Mouse (Mus musculus) hindlimb bud, embryonic 11.5 days (tissue): Measurements from ENCODE around the gene Slc39a2.
A peak's percentile ranks its signal among the peaks of the same experiment; 100 is the strongest.
"Not testable (repeated sequence)": the region's sequence is repeated elsewhere in the genome, so short reads cannot be mapped to it uniquely, and the experiment has no call there.

ENCODE experiments used
- DNase-seq: peaks from one replicate; pipeline ENCODE4 v3.0.0-alpha.2; 2012; ENCODE audit warnings: low read depth, low spot score; ENCODE audit errors: extremely low spot score

Slc39a2 gene

GRCm38 (mm10) chr14:51892191-51892939, at the start of gene Slc39a2:
Slc39a2 (plus strand) TSS chr14:51892889.
- DNase-seq = no peak

DNA sequence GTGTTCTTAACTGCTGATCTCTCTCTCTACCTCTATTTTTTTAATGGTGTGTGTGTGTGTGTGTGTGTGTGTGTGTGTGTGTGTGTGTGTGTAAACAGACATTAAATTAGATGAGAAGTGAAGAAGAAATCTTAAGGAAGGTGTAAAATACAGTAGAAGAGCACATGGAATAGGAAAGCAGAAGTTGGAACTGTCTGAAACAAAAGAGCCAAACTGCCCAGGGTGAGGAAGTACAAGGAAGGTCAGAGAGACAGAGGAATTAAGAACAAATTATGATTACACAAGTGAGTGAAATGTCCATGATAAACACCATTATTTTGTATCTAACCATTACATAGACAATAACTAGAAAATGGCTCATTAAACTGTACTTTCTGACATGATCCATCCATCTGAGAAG, 48.8 kb upstream of the Slc39a2 start:
- no peak for DNase-seq

DNA sequence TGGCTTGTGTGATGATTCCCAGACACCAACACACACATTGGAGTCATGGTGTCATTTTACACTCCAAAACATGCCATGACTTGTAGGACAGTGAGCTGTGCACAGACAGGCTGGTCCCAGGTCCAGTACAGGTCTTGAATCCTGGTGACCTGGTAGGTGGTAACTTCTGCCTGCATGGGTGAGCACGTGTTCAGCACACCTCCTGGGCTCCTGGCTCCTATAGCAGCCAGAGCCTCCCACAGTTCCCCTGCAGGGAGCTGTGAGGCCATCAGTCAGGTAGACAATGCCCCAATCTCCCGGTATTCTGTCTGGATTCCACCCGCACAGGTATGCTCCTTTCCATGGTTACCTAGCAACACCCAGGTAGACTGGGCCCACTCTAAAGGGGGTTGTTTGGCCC, 46.1 kb upstream of the Slc39a2 start:
- DNase-seq = no peak

DNA sequence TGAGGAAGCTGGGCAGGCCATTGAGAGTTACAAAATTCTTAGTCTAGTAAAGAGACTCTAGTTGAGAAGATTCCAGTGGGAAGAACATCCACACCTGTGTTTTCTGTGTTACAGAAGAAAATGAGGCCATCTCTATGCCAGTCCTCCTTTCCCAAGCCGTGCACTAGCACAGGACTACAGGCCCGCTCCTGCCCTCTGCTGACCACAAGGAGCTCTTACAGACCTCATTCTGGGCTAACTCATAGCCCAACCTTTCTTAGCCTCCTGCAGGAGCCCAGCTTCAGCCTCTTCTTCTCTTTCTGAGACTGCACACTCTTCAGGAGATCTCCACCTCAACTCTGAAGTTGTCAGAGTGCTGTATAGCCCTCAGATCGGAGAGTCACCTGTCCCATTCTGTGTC, 41.7 kb upstream of the Slc39a2 start:
- not testable (repeated sequence) for DNase-seq

DNA sequence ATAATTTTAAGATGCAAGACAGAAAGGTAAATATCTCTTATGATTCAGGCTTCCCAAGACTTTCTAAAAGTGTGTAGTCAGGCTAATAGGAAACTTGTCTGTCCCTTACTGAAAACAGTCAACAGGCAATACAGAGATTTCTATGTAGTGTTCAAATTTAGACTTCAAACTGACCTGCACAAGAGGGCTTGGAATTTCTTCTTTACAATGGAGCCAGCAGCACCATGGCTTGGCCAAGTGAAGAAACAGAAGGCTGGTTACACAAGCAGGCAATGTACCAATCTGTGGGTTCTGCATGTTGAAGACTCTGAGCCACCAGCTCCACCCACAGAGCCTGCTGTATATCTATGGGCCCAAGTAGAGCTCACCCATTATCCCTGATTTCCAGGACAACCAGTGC, 39.3 kb upstream of the Slc39a2 start, which contains the start of gene Ear6:
Ear6 (plus strand) TSS at position 301 of the 400 bp plus-strand sequence.
- no peak for DNase-seq

DNA sequence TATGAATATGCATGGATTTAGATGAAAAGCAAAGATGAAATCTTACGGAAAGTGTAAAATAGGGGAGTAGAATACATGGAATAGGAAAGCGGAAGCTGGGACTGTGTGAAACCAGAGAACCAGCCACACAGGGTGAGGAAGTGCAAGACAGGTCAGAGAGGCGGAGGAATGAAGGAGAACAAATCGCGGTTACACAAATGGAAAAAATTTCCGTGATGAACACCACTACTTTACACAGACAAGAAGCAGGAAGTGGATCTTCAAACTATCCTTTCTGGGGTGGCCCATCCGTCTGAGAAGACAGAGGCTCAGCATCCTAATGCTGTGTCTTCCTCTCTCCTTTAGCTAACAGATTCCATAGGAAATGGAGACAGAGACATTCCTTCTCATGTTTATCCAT, 37.4 kb upstream of the Slc39a2 start:
- not testable (repeated sequence) for DNase-seq

DNA sequence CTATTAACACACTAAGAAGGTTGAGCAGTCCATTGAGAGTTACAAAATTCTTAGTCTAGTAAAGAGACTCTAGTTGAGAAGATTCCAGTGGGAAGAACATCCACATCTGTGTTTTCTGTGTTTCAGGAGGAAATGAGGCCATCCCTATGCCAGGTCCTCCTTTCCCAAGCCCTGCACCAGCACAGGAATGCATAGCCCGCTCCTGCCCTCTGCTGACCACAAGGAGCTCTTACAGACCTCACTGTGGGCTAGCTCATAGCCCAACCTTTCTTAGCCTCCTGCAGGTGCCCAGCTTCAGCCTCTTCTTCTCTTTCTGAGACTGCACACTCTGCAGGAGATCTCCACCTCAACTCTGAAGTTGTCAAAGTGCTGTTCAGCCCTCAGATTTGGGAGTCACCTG, 29.1 kb upstream of the Slc39a2 start:
- not testable (repeated sequence) for DNase-seq

- DNase-seq = no peak
Observed at GRCm38 (mm10) chr14:51870756-51871155, 21.9 kb upstream of the Slc39a2 start.

DNA sequence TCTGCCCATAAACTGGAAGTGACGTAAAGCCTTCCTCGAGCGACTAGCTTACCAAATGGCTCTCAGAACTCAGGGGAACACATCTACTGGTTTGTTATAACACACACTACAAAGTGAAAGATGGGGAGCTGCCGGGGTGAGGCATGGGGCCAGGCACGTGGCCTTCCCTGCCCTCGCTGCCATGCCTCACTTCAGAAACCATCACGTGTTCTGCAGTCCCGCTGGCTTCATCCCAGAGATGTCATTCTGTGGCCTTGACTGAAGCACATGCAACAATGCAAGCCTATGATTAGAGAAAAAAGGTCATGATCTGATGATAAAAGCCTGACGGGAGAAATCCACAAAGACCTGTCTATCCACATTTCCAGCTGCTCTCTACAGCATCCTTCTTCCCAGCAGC, 20.9 kb upstream of the Slc39a2 start:
- no peak for DNase-seq

- DNase-seq = no peak
Observed at GRCm38 (mm10) chr14:51877517-51877916, 15.2 kb upstream of the Slc39a2 start.

GRCm38 (mm10) chr14:51883527-51884030, 9.1 kb upstream of the Slc39a2 start:
- peak; percentile 71 for DNase-seq

DNA sequence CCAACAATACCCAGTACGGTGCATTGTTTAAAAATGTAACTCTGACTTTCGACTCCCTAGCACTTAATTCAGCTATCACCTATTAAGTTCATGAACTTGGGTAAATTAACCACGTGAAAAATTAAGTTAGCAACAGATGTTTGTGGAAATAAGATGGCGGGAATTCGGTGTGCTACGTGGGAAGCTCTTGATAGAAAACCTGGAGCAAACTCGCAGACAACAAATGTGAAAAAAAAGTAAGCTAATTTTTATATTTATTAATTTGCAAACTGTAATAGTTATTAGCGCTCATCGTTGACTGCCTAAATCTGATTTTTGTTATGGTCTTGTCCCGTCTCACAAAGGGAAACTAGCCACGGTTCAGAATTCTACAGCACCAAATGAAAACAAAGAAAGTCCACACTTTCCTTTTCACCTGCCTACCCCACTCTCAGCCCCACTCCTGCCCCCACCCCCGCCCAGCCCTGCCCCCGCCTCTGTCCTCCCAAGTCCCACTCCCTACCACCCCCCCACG, 8.6 kb upstream of the Slc39a2 start:
- peak; percentile 71 for DNase-seq

DNA sequence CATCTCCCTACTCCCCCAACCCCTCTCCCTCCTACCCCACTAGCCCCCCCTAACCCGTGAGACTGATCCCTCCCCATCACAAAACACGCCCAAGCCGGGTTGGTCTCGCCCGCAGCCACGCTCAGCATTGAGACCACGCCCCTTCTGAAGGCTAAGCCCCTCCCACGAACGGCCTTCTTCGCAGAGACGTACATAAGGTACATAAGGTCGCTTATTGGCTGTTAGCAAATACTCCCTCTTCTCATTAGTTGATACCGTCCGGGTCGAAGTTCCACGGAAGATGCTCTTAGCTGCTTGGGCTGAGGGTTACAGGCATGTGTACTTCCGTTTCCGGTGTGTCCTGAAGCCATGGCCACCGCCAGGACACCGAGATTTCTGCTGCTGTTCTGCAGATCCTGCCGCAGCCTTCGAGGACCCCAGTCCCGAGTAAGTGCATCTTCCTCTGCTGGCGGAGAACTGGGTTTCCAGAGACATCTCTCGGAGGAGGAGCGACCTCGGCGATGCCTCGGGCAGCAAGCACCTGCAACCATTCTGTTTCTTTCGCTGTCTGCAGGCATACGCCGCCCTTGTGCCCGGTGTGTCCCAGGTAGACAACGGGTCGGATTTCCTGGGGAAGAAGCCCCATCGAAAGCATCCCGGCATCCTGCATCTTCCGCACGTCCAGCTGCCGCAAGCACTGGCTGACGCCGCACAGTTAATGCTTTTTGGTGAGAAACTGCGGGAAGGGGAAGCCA, 7.9 kb upstream of the Slc39a2 start, which contains the start of gene Mettl17:
Mettl17 (plus strand) TSS at position 245 of the 734 bp plus-strand sequence.
- DNase-seq = peak; percentile 86

DNA sequence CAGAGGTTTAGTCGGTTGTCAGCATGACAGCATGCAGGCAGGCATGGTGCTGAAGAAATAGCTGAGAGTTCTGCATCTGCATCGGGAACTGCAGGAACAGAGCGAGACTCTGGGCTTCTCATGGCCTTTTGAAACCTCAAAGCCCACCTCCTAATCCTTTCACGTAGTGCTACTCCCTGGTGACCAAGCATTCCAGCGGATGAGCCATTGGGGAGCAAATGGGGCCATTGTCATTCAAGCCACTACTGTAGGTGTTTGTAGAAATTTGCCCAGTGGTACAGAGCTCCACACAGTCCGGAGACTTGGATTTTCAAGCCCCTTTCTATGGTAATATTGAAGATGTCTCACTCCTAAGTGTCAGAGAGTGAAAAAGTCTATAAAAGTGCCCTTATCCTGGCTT, 6.6 kb upstream of the Slc39a2 start:
- DNase-seq = no peak

- no peak for DNase-seq
Observed at GRCm38 (mm10) chr14:51889833-51890232, 2.9 kb upstream of the Slc39a2 start.

GRCm38 (mm10) chr14:51893094-51893794, 555 bp downstream of the Slc39a2 start:
- no peak for DNase-seq

GRCm38 (mm10) chr14:51893809-51894208, 1.1 kb downstream of the Slc39a2 start:
- DNase-seq = no peak

GRCm38 (mm10) chr14:51895071-51895470, 2.4 kb downstream of the Slc39a2 start:
- no peak for DNase-seq

DNA sequence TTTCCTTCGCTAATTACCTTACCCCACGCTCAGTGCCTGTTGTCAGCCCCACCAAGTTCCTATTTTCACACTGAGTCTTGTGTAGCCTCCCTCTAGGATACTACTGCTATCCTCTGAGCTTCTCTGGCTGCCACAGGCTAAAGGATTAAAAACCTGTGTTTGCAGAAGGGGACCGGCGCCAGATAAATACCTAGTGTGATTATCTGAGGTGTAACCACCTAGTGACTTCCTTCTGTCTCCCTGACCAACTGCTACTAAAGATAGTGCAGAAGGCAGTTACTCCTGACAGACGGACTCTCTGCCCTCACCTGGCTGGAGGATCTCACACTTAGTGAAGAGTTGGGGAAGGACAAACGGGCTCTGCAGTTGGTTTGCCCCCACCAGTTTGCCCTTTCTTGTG, 3.3 kb downstream of the Slc39a2 start:
- no peak for DNase-seq

DNA sequence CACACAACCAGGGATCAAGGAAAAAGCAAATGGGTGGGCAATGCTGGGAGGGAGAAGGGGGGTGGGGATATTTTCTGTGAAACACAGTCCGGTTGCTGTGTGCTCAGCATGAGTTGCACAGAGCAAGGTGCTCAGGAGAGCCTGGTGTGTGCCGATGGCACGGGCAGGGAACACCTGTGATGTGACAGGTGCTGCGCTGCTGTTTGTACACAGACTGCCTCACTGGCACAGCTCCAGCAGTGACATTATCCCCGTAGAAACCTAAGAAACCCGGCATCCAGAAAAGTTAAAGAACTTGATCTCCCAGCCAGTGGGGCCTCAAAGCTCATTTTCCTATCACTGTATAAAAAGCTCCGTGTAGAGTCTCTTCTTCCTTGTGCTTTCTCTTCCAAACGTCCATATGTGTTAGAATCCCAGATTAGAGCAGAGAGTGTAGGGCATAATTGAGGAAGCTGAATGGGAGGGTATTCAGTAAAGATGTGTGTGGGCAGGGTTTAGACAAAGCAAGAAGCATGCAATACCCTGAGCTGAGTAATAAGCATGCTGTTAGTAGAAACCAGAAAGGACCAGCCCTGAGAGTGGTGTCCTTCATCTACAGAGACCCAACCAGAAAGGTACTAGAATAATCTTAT, 4.0 kb downstream of the Slc39a2 start:
- DNase-seq = no peak

- DNase-seq = no peak
Observed at GRCm38 (mm10) chr14:51899351-51899750, 6.7 kb downstream of the Slc39a2 start.
